In genomic region chr6:97016711-97017110, GRCm38 (mm10) we compare ENCODE assay signal across 21 mouse cellular contexts. TPM values are rescaled to one million over a fixed set of nuclear protein-coding genes. Genes with fewer than 3 reads are reported as not detected.
"Had no signal": no experiment of that assay in that cellular context is flagged by ENCODE, and none has a peak within 500 bp of the region (broad histone marks: within the 10 kb centered on the region; RNA-seq: fewer than 3 reads in every experiment).

No protein-coding gene starts in this region.

- H3K27me3 ChIP-seq: neural tube, embryonic 12.5 days; neural tube, embryonic 13.5 days; neural tube, embryonic 15.5 days; stomach, embryonic 15.5 days had no signal

- H3K4me1 ChIP-seq: neural tube, embryonic 12.5 days; neural tube, embryonic 13.5 days; neural tube, embryonic 15.5 days; stomach, embryonic 15.5 days had no signal

- H3K9me3 ChIP-seq: neural tube, embryonic 12.5 days; neural tube, embryonic 13.5 days; neural tube, embryonic 15.5 days; stomach, embryonic 15.5 days had no signal

- H3K4me3 ChIP-seq: neural tube, embryonic 12.5 days; neural tube, embryonic 13.5 days; neural tube, embryonic 15.5 days; stomach, embryonic 15.5 days had no signal

- H3K27ac ChIP-seq: neural tube, embryonic 12.5 days; neural tube, embryonic 13.5 days; neural tube, embryonic 15.5 days; stomach, embryonic 15.5 days; stomach, postnatal 0 days had no signal

- H3K9ac ChIP-seq: neural tube, embryonic 12.5 days; neural tube, embryonic 13.5 days; neural tube, embryonic 15.5 days; stomach, embryonic 15.5 days had no signal

- H3K36me3 ChIP-seq: neural tube, embryonic 12.5 days; neural tube, embryonic 13.5 days; neural tube, embryonic 15.5 days; stomach, embryonic 15.5 days had no signal

- H3K4me2 ChIP-seq: neural tube, embryonic 12.5 days; neural tube, embryonic 13.5 days; neural tube, embryonic 15.5 days; stomach, embryonic 15.5 days had no signal

- DNase-seq: retina, postnatal 1 day; right cerebral cortex, adult 18-20 months; right cerebral cortex, postnatal 14 days; right cerebral cortex, postnatal 25 days; right cerebral cortex, postnatal 4 days; spleen, adult 18-20 months; thymus, adult 18-20 months; thymus, adult 2 months; thymus, postnatal 14 days; thymus, postnatal 25 days; thymus, postnatal 36 days; thymus, postnatal 4 days had no signal

RNA-seq across cellular contexts. Expression of gene Fam19a4, which starts 43.5 kb away (rescaled TPM):
- total RNA-seq: neutrophil, adult 5-6 weeks had no signal
- polyA plus RNA-seq: small intestine, adult 2 months; spleen, adult 2 months; urinary bladder, adult 2 months had no signal
